Mouse (Mus musculus) naive thymus-derived CD4-positive, alpha-beta T cell, adult 5 months (primary cell): ENCODE results near the gene Atg16l2. TPM values are rescaled to one million over a fixed set of nuclear protein-coding genes. Genes with fewer than 3 reads are reported as not detected.

Source experiments
- polyA plus RNA-seq: library from polyadenylated mRNA; unstranded; fragments of 100-300 nt; shearing (Covaris generic); gene quantifications from one replicate; pipeline ENCODE4 v1.2.1, GENCODE M21; 2017

Atg16l2 gene
- 109 TPM for polyA plus RNA-seq

GRCm38 (mm10) chr7:101301881-101302456 is at the start of gene Atg16l2:
Atg16l2 (minus strand) TSS chr7:101302251.

DNA sequence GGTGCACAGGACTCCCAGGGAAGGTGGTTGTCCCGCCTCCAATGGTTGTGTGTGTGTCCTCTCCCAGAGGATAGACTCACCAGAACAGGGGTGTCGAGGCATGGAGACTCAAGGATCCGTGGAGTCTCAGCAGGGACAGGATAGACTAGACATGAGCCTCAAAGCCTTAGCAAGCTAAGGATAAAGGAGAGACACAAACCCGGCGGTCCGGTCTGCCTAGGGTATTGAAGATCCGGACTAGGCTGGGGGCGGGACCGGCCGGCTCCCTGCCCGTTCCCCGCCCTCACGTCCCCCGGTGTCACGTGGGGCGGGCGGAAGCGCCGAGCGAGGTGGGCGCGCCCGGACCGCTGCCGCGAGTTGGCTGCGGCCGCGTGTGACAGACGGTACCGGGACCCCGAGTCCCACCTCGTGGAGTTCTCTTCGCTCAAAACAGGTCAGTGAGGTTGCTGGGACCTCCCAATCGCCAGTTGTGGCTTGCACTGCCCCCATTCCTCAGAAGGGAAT is 45.8 kb upstream of the Atg16l2 start, which contains the start of gene Arap1:
Gene Arap1 (plus strand): TSS at position 301 of the 504 bp plus-strand sequence.

GRCm38 (mm10) chr7:101317014-101317413 is 15.0 kb upstream of the Atg16l2 start, which contains the start of gene Stard10:
Stard10 (plus strand) TSS chr7:101317086.

Other genes with a start within 250 kb of the Atg16l2 start
- gene Fchsd2, start 209.4 kb downstream of the Atg16l2 start, polyA plus RNA-seq: 51.2 TPM
- gene Stard10, start 14.8 kb upstream of the Atg16l2 start, polyA plus RNA-seq: 9.0 TPM
- 62.8 TPM for gene Arap1, start 45.8 kb upstream of the Atg16l2 start, polyA plus RNA-seq
- 41.4 TPM for gene Gm45837, start 108.6 kb upstream of the Atg16l2 start, polyA plus RNA-seq
- 24.8 TPM for gene Pde2a, start 119.4 kb upstream of the Atg16l2 start, polyA plus RNA-seq